Mouse (Mus musculus) ES-Bruce4 (cell line): ENCODE measurements around the gene AL607142.1. TPM values are rescaled to one million over a fixed set of nuclear protein-coding genes. Genes with fewer than 3 reads are reported as not detected.

Experiments
- H3K27ac ChIP-seq: 2 replicates; pipeline ENCODE4 v1.5.1; 2012; ENCODE audit warnings: low read length, inconsistent platforms; ENCODE audit not compliant: insufficient read depth
- H3K27me3 ChIP-seq: 2 replicates; pipeline ENCODE4 v1.6.1; 2012; ENCODE audit warnings: mild to moderate bottlenecking, low read length, inconsistent platforms; ENCODE audit not compliant: control insufficient read depth, poor library complexity, insufficient read depth, severe bottlenecking
- H3K36me3 ChIP-seq: 2 replicates; pipeline ENCODE4 v1.6.1; 2012; ENCODE audit warnings: inconsistent platforms, mild to moderate bottlenecking, low read length, moderate library complexity; ENCODE audit not compliant: control insufficient read depth, poor library complexity, insufficient read depth, severe bottlenecking
- H3K4me1 ChIP-seq: one replicate; pipeline ENCODE4 v1.8.1; 2011; ENCODE audit warnings: low read length; ENCODE audit not compliant: control insufficient read depth, insufficient read depth
- H3K4me3 ChIP-seq: 2 replicates; pipeline ENCODE4 v1.5.1; 2011; ENCODE audit warnings: low read depth, mild to moderate bottlenecking, low read length
- H3K9ac ChIP-seq: 2 replicates; pipeline ENCODE4 v1.6.1; 2012; ENCODE audit warnings: low read depth, mild to moderate bottlenecking, inconsistent platforms; ENCODE audit not compliant: poor library complexity, severe bottlenecking
- H3K9me3 ChIP-seq: replicated peaks from 2 replicates; pipeline ENCODE4 v1.6.1; 2012; ENCODE audit warnings: mild to moderate bottlenecking, low read length, inconsistent platforms; ENCODE audit not compliant: control insufficient read depth, poor library complexity, insufficient read depth, severe bottlenecking
- CTCF ChIP-seq: IDR thresholded peaks from one replicate; pipeline ENCODE4 v1.8.1; 2011; ENCODE audit warnings: low read depth, low read length
- EP300 ChIP-seq: IDR thresholded peaks from 2 replicates; pipeline ENCODE4 v1.6.1; 2011; ENCODE audit warnings: low read depth, low read length; ENCODE audit not compliant: insufficient read depth
- POLR2A ChIP-seq: IDR thresholded peaks from one replicate; pipeline ENCODE4 v1.8.1; 2011; ENCODE audit warnings: low read length; ENCODE audit not compliant: insufficient read depth
- polyA plus RNA-seq: library from polyadenylated mRNA; stranded (reverse); fragments of >200 nt; gene quantifications from 2 replicates; pipeline ENCODE4 v1.2.4, GENCODE M21; 2011; ENCODE audit warnings: low read depth; ENCODE audit not compliant: missing spikeins, insufficient read depth, insufficient read length

Gene AL607142.1
- polyA plus RNA-seq, 1 experiment: not detected

DNA sequence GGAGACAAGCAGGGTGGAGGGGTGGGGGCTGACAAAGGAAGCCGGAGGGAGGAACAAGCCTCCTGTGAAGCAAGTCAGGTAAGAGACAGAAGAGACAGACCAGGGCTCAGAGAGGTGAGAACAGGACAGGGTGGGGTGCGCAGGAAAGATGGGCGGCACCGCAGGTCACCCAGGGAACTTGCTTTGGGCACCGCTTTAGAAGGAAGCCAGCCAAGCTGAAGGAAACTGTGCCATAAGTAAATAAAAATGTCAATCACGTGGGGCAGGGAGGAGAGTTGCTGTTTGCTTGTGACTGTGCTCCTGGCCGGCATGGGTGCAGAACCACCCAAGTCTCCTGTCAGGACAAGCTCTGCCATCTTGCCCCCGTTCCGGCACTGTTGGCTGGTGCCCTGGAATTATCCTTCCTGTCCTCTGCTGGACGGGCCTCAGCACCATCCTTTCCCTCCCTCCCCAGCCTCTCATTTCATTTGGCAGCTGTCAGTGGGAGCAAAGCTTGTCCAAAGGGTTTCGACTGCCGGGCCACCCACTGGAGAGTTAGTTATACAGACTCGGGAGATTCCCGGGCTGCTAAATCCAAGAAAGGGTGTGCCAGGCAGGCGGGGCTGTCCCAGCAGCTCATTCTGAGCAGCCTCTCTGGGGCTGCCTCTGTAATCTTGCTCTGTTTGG lies 7.2 kb downstream of the AL607142.1 start:
- H3K9ac ChIP-seq: no peak overlapping the region
- no peaks in the 10 kb centered on the region for H3K36me3 ChIP-seq
- H3K9me3 ChIP-seq: no peaks in the 10 kb centered on the region
- no peak overlapping the region for H3K27ac ChIP-seq
- no peak for TF ChIP-seq CTCF
- TF ChIP-seq EP300: no peak
- TF ChIP-seq POLR2A: no peak
- H3K27me3 ChIP-seq: no peaks in the 10 kb centered on the region
- H3K4me1 ChIP-seq: no peaks in the 10 kb centered on the region
- H3K4me3 ChIP-seq: no peak overlapping the region

DNA sequence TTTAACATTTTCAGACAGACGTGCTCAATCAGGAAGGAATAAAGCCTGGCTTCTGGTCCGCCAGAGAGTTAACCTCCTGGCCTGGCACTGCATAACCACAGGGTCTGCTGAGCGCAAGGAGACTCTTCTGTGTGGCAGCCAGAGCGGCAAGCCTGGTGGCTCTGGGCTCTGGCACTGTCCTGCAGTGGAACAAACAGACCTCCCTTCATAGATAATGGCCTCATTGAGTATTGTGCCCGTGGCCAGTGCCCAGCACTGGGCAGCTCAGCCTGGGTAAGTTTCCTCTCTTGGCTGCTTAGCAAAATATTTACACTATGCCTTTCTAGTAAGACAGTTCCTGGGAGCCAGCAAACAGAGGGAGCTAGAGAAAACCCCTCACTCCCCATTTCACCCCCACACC lies 9.3 kb downstream of the AL607142.1 start:
- Histone ChIP-seq H3K9me3 (no peaks in the 10 kb centered on the region), H3K36me3 (no peaks in the 10 kb centered on the region), H3K27me3 (no peaks in the 10 kb centered on the region), H3K27ac (no peak overlapping the region), H3K9ac (no peak overlapping the region), H3K4me1 (no peaks in the 10 kb centered on the region), H3K4me3 (no peak overlapping the region)
- TF ChIP-seq CTCF (no peak), POLR2A (no peak), EP300 (no peak)

GRCm38 (mm10) chr4:120077322-120077721 lies 12.5 kb downstream of the AL607142.1 start:
- Histone ChIP-seq H3K27ac (no peak overlapping the region), H3K9me3 (no peaks in the 10 kb centered on the region), H3K4me3 (no peak overlapping the region), H3K36me3 (no peaks in the 10 kb centered on the region), H3K27me3 (no peaks in the 10 kb centered on the region), H3K4me1 (no peaks in the 10 kb centered on the region), H3K9ac (no peak overlapping the region)
- TF ChIP-seq POLR2A: no peak
- TF ChIP-seq CTCF: no peak
- no peak for TF ChIP-seq EP300

DNA sequence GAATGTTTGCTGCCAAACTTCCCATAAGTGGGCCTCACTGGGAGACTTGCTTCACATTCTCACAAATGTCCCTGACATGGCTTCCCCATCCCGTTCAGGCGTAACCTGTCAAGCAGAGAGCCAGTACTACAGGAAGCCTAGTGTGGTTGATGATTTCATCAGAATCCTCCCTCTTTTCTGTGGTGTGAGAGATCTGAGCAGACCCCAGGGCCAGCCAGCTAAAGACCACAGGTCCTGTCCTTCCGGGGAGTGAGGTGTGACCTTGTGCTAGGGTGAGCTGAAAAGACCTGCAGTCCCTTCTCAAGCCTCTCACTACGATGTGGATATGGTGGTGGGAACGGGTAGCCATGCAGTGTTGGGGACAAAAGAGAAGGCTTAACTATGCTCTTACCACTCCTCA lies 17.7 kb downstream of the AL607142.1 start:
- Histone ChIP-seq H3K4me3 (no peak overlapping the region), H3K27me3 (no peaks in the 10 kb centered on the region), H3K9ac (no peak overlapping the region), H3K36me3 (no peaks in the 10 kb centered on the region), H3K27ac (no peak overlapping the region), H3K9me3 (no peaks in the 10 kb centered on the region), H3K4me1 (no peaks in the 10 kb centered on the region)
- no peak for TF ChIP-seq CTCF

GRCm38 (mm10) chr4:120083700-120084099 lies 18.9 kb downstream of the AL607142.1 start:
- Histone ChIP-seq H3K9me3 (no peaks in the 10 kb centered on the region), H3K4me1 (no peaks in the 10 kb centered on the region), H3K27me3 (no peaks in the 10 kb centered on the region), H3K36me3 (no peaks in the 10 kb centered on the region), H3K9ac (no peak overlapping the region), H3K4me3 (no peak overlapping the region), H3K27ac (no peak overlapping the region)
- TF ChIP-seq EP300 (no peak), POLR2A (no peak), CTCF (no peak)

DNA sequence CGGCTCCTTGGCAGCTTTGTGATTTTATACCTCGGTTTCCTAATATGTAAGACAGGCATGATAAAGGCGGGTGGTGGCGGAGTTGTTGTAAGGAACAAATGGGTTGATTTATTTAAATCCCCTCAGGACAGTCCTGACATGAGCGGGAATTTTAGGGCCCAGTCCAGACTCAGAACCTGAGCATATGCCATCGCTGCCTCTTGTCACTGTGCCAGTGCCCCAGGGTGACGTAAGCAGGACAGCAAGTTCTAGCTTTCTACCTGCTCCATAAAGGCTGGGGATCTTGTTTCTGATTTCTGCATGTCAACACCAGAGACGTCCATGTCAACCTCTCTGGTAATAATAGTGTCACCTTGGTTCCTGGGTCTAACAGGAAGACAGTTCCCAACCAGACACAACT lies 24.7 kb downstream of the AL607142.1 start:
- no peaks in the 10 kb centered on the region for H3K4me1 ChIP-seq
- no peak for TF ChIP-seq CTCF
- TF ChIP-seq EP300: no peak
- TF ChIP-seq POLR2A: no peak
- H3K4me3 ChIP-seq: no peak overlapping the region
- no peak overlapping the region for H3K27ac ChIP-seq
- H3K27me3 ChIP-seq: no peaks in the 10 kb centered on the region
- H3K9me3 ChIP-seq: no peaks in the 10 kb centered on the region
- no peak overlapping the region for H3K9ac ChIP-seq
- no peaks in the 10 kb centered on the region for H3K36me3 ChIP-seq
